Mouse (Mus musculus): ENCODE measurements around the gene Ptprd.

The Ptprd gene

DNA sequence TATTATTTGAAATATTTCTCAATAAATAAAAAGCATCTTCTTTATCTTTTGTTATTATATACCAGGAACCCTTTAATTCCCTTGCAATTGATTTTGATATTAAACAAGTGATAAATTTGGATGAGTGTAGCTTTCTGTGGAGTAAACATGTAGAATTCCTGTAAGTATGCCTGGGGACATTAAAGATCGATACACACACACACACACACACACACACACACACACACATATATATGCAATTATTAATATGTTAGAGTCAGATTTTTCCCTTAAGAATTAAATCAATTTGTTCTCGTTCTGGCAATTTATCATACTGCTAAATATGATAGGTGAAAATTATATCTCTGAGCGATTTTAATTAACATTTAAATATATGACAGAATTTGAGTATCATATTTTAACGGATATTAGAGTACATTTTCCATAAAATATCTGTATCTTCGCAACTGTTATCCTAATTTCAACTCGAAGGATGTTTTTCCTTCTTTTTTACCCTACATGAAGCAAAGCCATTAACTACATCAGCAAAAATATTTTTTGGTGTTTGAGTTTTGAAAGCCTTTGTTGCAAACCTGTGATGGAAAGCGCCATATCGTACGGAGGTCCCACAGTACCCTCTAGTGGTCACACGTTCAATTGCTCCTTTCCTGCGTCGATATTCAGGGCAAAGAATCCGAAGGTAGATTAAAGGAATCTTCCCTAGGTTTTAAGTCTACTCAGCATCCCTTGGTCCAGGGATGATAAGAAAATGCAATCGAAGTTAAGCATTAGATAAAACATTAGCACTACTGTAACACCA, 653.2 kb downstream of the Ptprd start:
- peak; percentile 45 for DNase-seq (ENCODE audit: low spot score)

DNA sequence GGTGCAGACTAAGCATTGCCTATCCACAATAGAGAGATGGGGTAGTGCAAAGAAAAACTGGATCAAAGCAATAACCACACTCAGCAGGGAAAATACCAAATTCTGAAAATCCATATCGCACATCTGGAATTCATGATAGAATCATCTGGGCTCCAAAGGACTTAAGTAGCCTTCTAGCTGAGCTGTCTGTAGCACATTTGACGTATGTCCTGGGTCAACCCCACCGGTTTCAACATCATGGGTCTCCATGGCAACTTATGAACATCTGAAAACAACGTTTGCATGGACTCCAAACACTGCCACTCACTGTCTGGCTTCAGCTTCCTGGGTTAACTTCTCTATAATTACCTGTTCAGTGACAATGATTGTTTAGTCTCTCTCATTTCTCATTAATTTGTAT, 655.9 kb downstream of the Ptprd start:
- DNase-seq (ENCODE audit: low spot score): no peak

DNA sequence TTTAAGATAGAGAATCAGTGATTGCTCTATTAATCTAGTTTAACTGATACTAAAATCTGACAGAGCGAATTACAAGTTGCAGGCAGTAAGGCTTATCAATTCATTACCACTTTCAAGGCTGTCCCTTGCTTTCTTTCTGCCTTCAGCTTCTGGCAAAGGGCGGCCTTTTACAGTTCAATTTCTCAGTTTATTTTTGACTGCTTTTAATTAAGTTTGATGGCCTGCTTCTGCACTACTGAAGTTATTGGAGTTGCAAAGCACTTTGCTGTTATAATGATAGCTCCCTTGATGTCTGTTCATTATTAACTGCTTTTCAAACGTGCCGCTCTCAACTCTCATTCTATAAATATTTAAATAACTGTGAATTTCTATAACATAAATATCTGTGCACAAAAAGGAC, 673.9 kb downstream of the Ptprd start:
- no peak for DNase-seq (ENCODE audit: low spot score)

DNA sequence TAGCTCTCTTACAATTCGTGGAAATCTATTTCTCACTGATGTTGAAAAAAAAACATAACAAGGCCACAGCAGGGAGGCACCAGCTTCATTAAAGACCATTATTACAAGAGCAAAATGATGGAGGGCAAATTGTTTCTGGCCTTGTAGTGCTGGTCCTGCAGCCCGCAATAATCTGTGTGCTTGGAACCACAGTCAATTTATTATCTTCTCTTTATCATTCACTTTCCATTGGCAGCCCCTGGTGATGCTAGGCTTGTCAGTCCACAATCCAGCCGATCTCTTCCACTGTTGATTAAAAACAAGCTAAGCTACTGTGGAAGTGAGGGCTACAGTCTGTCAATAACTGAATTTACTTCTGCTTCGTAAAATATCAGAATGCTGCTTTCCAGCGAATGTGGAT, 674.4 kb downstream of the Ptprd start:
- no peak for DNase-seq (ENCODE audit: low spot score)

DNA sequence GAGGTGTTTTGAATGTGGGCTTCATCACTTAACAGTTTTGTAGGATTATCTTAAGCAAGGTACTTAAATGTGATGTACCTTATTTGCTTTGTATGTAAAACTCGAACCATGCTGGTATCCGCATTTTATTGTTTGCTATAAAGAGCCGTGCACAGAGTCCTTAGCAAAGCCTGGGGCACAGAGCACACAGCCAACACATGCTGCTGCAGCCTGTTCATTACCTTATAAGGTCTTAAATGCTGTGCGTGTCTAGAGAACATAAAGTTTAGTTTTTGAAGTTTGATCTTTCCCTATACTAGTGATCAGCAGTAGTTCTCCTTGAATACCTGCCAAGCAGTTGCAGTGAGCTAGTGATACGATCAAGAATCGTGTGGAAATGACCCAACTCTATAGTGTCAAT, 676.2 kb downstream of the Ptprd start:
- no peak for DNase-seq (ENCODE audit: low spot score)

DNA sequence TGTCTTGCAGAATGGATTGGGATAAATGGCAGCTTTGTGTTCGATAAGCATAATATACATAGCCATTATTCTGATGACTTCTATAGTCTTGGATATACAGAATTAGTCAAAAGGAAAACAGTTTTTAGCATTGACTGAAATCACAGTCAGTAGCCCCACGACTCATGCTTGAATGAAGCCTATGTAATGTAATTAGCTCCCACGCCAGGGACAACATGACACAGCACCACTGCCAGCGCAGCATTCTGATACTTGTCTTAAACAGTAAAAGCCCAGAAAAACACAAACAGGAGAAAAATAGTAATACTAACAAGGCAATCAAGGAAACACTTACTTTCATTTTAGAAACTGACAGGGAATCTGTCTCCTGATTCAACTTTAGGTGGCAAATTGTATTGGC, 677.2 kb downstream of the Ptprd start:
- DNase-seq (ENCODE audit: low spot score): no peak

DNA sequence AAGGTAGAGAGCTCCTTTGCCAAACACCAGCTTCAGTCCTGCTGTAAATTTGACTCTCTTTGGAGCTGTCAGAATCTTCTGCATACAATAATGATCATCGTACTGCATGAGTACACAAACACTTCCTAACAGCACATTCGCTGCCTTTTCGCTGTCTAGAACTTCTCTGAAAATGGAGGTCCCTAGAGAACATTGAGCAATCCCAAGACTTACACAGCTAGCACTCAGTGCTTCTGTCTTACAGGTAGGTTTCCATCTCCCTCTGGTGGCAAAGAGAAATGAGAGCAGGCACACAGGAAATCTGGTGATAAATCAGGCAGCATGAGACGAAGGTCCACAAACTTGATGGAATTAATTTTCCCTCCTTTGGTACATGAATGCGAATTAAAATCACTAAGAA, 692.6 kb downstream of the Ptprd start:
- peak; percentile 23 for DNase-seq (ENCODE audit: low spot score)

DNA sequence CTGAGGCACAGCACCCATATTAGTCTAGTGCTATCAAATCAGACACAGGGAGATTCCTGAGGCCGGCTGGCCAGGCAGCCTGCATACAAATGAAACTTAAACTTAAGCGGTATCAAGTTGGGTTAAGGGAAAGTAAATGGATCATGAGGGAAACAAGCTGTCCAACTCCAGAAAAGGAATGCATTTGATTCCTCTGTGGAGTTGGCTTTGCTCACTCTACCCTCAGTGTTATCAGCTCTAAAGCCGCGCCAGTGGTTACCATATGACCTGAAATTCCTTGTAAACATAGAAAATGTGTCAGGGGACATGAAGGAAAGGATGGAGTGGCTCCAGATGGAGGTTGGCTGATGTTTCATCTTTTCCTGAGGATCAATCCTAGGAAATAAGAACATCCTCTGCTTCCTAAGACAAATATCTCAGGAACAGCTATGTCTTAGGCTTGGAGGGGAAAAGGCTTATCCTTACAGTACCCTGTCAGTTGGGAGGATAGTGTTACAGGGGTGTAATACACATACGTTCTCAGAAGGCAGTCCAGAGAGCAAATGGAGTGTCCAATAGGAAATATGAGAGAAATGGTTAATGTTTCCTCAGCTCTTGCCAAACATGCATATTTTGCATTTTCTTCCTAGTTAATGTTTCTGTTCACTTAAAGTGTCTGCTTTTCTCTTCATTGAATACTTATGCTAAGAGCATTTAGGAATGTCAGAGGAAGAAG, 697.7 kb downstream of the Ptprd start:
- no peak for DNase-seq (ENCODE audit: low spot score)

DNA sequence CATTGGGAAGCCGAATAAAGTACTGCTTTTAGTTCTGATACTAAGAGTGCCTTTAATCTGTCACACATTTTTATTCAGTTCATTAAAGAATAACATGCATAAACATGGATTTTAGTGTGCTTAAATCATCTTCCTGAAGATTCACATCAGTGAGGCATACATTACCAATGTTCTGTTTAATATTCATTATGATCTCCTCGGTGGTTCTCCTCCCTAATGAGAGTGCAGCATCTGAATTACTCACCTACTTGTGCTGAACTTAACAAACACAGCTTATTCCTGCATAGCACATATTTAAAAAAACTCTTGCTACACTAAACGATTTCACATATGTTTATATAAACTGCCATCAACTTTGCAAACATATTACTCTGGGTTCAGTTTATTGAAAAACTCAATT, 698.7 kb downstream of the Ptprd start:
- DNase-seq (ENCODE audit: low spot score): no peak

DNA sequence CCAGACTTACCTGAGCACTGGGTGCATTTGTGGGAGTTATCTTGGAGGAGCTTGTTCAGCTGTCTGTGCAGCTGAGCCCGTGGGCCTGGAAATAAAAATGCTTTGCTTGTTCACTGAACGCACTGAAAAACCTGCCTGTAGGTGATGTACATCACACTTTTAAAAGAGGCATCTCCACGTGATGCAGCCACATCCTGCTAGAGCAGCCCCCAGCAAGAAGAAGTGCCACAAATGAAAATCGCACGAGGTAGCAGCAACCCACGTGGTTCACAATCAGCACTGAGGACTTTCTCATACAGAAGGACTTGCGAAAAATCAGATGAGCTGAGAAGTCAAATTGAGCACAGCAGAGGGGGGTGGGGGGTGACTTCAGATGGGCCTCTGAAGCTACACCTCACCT, 757.7 kb downstream of the Ptprd start:
- no peak for DNase-seq (ENCODE audit: low spot score)

DNA sequence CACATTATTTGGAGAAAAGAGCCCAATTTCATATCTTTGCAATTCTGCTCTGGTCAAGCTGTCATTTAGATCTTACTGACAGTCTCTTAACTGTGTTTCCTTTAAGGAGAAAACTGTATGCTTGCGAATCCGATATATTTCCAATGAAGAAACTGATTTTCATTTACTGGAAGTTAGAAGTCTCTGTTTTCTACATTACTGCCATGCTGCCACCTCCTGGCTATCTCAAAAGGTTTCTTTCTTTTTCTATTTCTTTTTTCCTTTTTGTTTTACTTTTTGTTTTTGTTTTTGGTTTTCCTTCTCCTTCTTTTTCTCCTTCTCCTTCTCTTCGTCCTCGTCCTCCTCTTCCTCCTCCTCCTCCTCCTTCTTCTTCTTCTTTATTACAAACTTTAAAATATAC, 812.6 kb downstream of the Ptprd start:
- DNase-seq (ENCODE audit: low spot score): no peak

DNA sequence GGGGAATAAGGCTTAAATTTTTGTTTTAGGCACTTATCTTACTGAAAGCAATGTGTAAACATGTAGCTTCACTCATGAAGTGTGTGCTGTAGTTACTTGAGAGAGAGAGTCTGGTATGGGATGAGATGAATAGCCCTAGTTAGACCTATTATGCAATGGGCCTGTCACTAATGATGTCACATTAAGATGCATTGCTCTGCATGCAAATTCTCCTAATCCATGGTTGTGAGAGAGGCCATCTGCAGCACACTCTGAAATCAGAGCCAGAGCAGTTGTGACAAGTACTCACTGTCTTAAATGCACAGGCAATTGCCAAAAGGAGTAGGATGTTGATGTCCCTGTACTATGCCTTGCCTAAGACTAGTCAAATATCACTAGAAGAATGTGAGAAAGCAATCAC, 850.0 kb downstream of the Ptprd start:
- DNase-seq (ENCODE audit: low spot score): no peak

DNA sequence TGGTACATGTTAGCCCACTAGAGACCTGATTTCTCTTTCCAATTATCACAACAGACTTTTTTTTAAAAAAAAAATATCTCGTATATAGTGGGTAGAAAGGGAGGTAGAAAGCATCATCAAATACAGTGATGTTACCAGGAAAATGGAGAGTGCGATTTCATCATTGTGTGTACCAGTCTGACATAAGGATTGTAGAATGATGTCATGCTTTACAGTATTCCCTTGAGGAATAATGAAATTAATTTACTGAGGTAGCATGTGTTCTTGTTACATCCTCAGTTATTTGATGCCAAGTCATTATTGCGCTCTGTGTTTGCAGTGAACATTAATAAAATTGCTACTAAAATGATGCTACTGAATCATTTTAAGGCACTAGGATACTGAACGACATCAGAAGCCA, 884.6 kb downstream of the Ptprd start:
- DNase-seq (ENCODE audit: low spot score): no peak

DNA sequence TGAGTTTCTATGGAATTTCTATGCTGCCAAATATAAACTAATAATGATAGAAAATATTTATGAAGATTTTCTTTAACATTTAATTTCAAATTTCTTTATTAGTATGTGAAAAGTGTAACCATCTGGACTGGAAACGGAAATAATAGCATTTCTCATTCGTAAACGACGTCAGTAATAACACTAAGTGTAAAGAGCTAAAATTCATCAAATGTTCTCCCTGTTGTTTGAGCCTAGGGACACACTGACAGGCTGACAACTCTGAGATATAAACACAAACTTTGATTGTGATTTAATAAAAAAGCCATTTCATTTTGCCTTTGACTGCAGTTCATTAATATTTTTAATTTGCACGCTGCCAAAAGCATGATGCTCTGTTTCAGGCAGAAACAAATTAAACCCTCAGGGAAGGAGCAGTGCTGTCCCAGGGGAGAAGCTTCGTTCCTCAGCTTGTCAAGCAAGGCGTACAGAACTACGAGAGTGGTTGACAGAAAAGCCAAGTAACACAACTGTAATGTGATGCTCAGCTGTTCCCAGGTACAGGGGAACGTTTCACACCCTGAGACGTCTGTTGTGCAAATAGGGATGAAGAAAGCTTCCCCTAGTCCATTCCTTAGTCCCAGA, 894.6 kb downstream of the Ptprd start:
- no peak for DNase-seq (ENCODE audit: low spot score)

DNA sequence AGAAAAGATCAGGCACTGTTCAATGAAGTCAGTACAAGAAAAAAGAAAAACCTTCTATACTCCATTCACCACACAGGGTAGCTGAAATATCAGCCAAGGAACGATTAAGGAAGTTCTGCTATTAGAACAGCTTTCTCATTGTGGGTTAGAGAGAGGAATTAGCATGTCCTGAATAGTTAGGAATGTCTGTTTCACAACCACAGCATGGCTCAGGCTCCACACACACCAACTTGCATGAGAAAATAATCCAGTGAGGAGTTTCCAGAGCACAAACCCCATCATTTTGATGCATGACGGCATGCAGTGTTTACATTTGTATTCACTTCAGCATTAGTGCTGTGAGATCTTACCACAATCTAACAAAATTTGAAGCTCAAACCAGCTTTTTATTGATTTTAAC, 895.1 kb downstream of the Ptprd start:
- no peak for DNase-seq (ENCODE audit: low spot score)

DNA sequence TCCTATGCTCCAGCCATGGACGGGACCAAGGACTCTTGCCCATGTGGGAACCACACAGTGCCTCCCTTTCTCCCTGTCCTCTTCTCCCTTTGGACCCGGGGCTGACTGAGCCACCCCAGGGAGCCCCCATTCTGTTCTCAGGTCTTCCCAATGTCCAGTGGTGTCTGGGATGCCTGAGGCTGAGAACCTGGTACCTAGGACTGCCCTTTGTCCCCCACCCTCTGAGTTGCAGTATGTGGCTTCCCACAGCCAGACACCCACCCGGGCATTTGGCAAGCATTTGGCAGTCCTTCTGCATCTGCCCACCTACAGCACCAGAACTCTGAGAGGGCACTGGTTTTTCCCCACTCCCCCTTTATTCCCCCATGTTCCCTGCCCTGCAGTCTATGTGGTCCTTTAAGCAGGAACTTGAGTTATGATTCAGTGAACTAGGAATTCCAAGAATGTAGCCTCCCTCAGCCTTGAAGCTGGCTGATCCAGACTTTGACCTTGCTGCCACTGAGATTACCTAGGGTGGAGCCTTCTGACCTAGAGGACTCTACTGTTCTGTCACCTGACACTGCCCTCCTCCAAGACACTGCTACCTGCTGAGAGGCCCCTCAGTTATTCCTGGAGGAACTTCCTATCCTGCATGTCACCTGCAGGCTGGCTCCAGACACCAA, 901.5 kb downstream of the Ptprd start:
- DNase-seq (ENCODE audit: low spot score): no peak

DNA sequence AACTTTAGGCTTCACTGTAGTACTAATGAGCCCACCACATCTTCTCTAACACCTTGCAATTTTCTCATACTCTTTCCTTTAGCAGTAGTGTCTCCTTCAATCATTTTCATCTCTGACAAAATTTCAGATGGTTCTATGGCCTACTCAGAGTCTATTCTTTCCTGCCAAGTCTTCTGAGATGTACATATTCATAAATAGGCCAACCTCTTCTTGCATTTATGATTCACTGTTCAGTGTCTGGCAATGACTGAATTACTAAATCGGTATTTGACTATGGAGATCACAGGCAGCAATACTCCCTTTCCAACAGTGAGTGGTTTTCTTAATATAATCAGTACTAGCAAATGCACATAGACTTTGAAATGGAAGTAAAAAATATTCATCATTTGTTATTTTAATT, 928.3 kb downstream of the Ptprd start:
- no peak for DNase-seq (ENCODE audit: low spot score)

DNA sequence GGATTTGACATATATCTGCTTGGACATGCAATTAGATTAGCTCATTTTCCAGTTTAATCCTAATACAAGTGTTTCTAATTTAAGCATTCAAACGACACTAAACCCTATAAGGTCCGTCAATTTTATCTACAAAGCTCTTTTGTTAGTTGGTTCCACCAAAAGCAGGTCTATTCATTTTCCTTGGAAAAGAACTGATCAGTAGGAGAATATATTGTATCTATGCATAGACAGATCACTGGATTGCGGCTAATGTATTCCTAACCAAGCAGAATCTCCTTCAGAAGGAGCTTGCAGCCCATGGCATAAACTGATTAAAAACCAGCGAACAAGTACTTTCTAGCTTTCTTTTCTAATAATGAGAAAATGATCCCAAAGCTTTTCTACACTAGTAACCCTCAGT, 933.8 kb downstream of the Ptprd start:
- no peak for DNase-seq (ENCODE audit: low spot score)

DNA sequence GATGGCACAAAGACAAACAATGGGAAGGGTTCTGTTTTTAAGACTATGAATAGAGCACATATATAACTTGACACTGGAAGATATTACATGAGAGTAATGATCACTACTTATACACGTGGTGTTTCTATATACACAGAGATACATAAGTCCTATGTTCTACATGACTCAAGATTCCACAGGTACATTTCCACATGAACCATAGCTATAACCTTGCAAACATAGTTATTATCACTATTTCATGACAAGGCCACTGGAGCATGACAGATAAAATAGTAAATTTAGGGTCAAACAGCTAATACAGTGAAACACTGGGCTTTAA, 951.8 kb downstream of the Ptprd start:
- no peak for DNase-seq (ENCODE audit: low spot score)

DNA sequence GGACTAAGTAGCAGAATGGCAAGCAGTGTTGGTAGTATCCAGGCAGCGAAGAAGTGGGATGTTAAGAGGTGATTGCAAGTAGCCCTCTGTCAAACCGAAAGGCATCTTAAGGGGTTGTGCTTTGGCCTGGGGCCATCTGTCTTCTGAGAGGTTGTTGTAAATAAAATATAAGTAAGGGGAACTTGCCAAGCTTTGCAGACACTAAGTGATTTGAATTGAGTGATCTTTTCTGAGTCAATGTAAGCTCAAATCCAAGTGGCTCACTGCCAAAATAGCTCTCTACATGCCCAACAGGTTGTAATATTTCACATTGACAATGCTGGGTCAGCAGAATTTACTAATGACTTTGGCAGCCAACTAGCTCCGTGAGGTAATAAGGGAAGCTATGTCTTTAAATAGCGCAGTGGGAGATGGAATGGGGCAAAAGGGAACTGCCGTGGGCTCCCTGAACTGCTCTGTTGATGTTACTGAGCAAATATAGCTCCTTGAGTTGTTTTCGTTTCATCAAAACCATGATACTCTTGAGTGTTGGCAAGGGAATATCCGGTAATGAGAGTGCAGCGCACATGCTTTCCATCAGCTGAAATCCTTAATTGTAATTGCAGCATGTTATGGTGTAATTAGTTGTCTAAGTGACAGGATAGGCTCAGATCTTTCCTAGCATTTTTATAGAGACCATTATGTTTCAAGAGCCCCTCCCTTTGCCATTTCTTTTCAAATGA, 952.4 kb downstream of the Ptprd start:
- DNase-seq (ENCODE audit: low spot score): no peak

DNA sequence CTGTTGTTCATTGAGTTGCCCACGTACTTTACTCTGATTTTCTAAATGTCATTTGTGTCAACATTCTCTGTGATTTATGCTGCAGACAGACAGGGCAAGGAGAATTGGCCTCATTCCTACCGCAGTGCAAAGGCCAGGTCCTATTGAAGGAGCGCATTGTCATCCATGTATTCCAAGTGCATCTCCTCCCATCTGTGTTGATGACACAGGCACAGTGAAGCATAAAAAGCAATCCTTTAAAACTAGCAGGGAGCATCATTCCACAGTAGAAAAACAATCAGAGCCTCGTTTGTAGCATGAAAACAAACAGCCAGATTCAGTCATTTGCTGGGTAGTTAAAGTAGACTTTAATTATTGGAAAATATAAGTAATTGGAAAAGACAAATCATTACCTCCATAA, 960.6 kb downstream of the Ptprd start:
- no peak for DNase-seq (ENCODE audit: low spot score)

DNA sequence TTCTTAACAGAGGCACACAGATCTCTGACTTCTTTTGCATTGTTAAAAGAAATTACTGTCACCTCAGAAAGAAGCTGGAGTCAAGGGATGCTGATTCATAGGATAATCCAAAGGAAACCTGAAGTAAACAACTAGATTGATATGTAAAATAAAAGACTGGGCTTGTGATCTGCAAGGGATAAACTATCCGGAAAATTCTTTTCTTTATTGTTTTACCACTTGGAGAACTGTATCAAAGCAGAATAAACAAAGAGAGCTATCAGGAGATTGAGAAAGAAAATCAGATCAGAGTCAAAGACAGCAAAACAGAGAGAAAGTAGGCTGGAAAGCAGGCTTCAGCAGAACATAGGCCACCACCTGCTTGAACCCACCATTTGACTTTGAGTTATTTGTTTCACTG, 962.0 kb downstream of the Ptprd start:
- DNase-seq (ENCODE audit: low spot score): no peak
